Mouse (Mus musculus): ENCODE measurements around the gene Atp1b1.
A peak's percentile ranks its signal among the peaks of the same experiment; 100 is the strongest.

The Atp1b1 gene

DNA sequence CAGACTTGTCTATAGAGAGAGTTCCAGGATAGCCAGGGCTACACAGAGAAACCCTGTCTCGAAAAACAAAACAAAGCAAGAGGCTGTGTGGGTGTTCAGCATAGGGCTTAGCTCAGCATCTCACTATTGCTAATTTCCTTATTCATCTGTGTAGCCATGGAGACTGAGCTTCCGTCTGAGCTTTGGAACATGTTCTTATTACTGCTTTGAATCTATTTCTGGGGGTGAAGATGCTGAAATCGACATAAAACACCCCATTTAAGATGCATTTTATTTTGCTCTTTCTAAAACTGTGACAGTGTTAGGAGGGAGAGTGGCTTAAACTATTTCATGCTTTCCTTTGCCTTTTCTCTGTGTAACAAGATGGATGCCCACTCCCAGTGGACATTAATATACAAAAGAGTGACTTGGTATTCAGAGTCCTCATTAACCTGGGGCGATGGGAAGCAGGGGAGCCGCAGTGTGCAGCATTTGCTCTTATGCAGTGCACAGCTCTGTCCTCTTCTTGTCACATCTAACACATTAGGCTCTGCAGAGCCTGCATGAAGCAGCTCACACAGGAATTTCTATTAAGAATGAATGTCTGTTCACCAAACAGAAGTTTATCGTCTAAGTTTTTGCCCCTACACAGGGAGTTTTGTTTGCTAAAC is 62.9 kb downstream of the Atp1b1 start:
- peak; percentile 89 for DNase-seq (ENCODE audit: low read depth, low spot score)

- no peak for DNase-seq (ENCODE audit: low read depth, low spot score)
Observed at GRCm38 (mm10) chr1:164392176-164392575, 66.0 kb downstream of the Atp1b1 start.

DNA sequence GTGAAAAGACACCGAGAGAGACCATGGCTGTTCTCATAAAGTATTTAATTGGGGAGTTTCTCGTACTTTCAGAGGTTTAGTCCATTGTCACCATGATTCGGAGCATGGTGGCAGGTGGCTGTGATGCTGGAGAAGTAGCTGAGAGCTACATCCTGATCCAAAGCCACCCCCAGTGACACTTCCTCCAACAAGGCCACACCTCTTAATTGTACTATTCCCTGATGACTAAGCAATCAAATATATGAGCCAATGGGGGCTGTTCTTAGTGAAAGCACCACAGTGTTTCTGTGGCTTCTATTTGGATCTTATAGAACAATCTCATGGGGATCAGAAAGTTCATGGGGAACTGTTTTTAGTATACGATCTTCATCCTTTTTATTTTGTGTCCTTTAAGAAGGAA is 68.4 kb downstream of the Atp1b1 start:
- DNase-seq (ENCODE audit: low read depth, low spot score), result no peak

Measured in telencephalon, adult 2 months (tissue).